Mouse (Mus musculus): ENCODE measurements at regions not wholly inside any gene's neighbourhood (a gene's known extent, or its start where the extent isn't known, plus 50 kb on each side); places are given as distances from the start of the nearest gene placed in this dataset.

DNA sequence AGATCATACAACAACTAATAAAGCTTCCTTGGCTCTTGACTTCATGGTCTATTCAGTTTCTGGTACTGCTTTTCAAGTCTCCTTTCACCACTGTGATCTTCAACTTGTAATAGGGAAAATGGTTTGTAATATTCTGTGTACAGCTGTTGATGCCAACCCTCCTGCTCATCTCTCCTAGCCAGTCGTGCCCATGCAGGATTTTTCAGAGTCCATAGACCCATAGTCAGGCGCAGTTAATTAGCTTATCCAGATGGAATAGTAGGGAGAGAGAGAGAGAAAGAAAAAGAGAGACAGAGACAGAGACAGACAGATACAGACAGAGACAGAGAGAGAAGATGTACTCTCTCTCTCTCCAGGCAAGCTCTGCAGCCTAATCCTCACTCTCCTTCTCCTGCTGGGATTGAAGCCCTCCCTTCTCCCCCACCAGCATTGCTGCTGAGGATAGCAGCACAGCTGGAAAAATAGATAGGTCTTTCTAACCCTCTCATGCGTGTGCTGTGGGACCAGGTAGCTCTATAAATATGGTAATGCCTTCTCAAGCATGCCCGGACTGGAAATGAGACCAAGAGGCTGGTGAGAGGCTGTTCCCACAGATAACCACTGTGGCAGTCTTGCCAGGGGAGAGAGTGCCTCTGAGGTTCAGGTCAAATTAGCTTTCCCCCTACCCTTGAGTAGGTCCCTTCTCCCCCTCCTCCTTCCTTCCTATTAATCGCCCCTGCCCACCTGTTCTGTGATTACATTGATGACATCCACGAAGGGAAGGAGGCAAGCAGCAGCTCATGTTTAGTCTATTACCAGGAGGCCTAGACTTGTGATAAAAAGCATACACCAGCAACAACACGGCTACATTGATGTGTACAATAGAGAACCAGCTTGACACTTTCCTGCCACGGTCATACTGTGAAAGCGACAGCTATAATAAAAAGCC, 301.9 kb upstream of the Brinp1 start:
- 32% methylated on average over 9 of the region's 9 CpGs for WGBS
- H3K4me1 ChIP-seq (ENCODE audit: insufficient read depth, low read length), result no peaks in the 10 kb centered on the region
- peak; percentile 3 for DNase-seq (ENCODE audit: low spot score)
- no peak overlapping the region for H3K4me2 ChIP-seq (ENCODE audit: low read depth, low read length)
- ATAC-seq, result peak; percentile 77; the same call in 1 of the 2 replicates
- H3K27me3 ChIP-seq (ENCODE audit: insufficient read depth, low read length), result no peaks in the 10 kb centered on the region
- no peaks in the 10 kb centered on the region for H3K9me3 ChIP-seq (ENCODE audit: low read length)
- H3K4me3 ChIP-seq (ENCODE audit: low read length), result no peak overlapping the region
- no peak overlapping the region for H3K9ac ChIP-seq (replicated peaks; ENCODE audit: low read length)
- no peak for TF ChIP-seq CTCF (IDR thresholded peaks at IDR 0.05; ENCODE audit: low read depth)
- H3K36me3 ChIP-seq (ENCODE audit: insufficient read depth, low read length), result no peaks in the 10 kb centered on the region
- H3K27ac ChIP-seq, result no peak overlapping the region

Measured in hindbrain, postnatal 0 days (tissue).